Mouse (Mus musculus) cerebellum, postnatal 4 days (tissue): ENCODE measurements around the gene Coq10b.
"Not testable (repeated sequence)": the region's sequence is repeated elsewhere in the genome, so short reads cannot be mapped to it uniquely, and the experiment has no call there.

Source experiments
- DNase-seq, 2 experiments: peaks; one replicate each; pipeline ENCODE4 v3.0.0; 2022; ENCODE audit warnings: low spot score in 2 of 2, mixed read lengths in 1 of 2

The Coq10b gene

DNA sequence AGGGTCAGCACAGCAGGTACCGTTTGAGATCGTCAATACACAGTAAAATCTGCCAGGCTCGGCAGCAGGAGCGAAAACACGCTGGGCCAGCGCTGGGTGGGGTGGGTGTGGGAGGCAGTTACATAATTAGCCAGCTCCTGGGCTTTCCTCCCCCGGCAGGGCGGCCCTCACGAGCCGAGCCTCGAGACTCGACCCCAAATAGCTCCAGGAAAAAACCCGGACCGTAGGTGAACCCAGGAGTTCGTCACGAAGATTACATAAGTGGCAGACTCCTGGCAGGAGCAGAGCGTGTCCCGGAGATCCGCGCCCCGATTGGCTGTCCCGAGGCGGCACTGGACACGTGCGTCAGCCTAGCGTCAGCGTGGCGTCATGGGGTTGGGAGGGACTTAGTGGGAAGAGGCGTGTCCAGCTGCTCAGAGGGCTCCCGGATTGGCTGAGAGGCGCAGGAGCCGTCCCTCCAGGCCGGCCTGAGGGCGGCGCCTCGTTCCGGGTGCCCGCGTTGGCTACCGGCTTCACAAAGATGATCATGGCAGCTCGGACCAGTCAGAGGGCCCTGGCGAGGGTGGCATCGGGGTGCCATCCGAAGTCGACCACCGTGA lies at the start of gene Coq10b:
Gene Coq10b (plus strand): TSS at position 416 of the 599 bp plus-strand sequence.
- DNase-seq: peak; percentile 95 to 97

DNA sequence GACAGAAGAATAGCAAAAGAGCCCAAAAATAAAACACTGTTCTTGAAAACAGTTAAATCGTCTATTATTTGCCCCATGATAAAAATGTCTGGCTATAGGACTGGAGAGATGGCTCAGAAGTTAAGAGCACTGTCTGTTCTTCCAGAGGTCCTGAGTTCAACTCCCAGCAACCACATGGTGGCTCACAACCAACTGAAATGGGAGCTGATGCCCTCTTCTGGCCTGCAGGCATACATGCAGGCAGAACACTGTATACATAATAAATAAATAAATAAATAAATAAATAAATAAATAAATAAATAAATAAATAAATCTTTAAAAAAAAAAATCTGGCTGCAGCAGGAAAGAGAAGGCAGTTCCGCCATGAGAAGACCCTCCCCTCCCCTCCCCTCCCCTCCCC lies 44.3 kb upstream of the Coq10b start:
- DNase-seq: not testable (repeated sequence)

DNA sequence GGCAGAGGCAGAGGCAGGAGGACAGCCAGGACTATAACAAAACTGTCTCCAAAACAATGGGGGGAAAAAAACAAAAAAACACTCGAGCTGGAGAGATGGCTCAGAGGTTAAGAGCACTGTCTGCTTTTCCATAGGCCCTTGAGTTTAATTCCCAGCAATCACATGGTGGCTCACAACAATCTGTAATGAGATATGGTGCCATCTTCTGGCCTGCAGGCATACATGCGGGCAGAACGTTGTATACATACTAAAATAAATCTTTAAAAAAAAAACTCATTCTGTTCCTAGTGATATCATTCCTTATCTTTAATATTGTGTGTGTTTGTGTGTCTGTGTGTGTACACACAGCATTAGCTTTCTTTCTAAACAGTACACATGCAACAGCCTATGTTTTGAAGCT lies 40.1 kb upstream of the Coq10b start:
- no peak for DNase-seq

DNA sequence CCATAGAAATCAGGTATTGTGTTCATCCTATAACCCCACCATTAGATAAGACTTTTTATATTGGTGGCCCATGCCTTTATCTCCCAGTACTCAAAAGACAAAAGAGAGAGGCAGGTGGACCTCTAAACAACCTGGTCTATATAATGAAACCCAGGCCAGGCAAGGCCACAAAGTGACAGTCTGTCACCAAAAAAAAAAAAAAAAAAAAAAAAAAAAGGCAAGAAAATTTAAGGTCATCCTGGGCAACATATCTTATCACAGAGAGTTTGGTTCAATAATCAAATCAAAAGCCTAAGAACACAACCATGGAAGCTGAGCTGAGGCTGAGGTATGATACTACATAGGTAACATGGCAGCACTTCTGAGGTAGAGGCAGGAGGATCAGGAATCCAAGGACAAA lies 30.7 kb upstream of the Coq10b start:
- DNase-seq: no peak

DNA sequence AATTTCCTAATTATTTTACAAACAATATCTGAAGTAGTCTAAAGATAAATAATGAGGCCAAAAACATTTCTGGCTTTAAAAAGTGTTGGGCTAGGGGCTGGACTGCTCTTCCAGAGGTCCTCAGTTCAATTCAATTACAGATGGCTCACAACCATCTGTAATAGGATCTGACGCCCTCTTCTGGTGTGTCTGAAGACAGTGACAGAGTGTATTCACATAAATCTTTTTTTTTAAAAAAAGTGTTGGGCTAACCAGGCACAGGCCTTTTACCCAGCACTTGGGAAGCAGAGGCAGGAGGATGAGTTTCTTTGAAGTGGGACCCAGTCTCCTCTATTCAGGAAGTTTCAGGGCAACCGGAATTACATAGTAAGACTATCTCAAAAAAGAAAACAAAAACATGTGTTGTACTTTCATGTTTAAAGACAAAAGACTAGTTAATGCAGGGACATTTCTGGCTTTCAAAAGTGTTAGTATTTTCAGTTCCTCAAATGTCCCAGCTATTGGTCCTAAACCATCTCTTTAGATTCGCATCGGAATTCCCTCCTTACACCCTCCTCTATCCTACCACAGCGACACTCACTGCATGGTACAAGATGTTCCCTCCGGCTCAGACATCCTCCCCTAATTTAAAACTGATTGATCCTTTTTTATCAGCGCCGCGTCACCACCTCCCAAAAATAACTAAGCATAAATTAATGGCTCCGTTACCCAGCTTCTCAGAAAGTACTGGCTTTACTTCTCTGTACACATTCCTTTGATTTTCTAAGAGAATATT lies 26.7 kb upstream of the Coq10b start:
- no peak for DNase-seq

DNA sequence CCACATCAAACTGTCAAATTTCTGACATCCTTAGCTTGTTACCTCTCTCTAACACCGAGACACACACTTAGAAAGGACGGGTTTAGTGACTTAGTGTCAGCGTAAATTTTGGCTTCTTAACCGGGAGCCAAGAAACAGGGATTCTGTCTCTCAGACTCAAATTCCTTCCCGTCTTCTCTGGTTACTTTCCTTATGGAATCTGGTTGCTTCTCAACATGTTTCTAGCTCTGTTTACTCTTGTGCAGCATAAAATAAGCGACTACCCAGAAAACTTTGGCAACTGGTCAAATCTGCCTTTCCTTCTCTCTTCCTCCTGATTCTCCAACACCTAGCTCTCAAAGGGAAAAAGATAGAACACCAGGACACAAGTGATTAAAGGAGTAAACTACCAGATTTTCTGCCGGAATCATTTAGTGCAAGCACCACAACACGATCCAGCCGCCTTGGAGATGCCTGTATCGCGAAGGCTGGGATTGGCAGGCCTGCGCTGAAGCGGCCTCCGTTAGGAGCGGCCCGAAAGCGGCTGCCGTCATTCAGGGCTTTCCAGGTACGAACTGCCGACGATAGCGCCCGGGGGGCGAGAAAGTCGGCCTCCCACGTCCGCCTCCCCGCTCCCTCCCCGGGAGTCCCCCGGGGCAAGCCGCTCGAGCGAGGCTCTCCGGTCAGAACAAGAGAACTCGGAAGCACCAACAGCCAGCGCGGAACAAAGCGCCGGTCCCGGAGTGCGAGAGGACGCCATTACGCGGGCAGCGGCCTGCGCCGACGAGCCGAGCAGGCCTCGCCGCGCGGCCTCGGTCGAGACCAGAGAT lies 25.9 kb upstream of the Coq10b start:
- no peak for DNase-seq

DNA sequence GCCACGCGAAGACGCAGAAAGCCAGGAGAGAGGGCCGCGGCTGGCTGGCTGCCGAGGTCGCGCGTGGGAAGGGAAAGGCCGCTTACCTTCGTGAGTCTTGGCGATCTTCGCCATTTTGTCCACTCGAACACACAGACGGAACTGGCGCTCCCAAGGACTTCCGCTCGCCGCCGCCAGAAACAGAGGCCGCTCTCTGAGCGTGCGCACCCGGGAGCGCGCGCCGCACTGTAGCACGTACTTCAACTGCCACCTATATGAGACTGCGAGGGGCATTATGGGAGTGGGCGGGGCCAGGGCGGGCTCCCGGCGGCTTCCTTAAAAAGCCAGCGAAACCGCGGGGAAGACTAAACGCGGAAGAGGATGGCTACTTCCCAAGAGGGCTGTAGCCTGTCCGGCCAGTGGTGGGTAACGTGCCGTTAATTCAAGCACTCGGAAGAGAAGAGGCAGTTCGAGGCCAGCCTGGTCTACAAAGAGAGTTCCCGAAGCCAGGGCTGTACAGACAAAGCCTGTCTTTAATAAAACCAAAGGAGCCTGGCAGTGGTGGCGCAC lies 25.2 kb upstream of the Coq10b start, which contains the start of gene Sf3b1:
Gene Sf3b1 (minus strand): TSS at position 229 of the 549 bp plus-strand sequence.
- DNase-seq: peak; percentile 84 to 93

DNA sequence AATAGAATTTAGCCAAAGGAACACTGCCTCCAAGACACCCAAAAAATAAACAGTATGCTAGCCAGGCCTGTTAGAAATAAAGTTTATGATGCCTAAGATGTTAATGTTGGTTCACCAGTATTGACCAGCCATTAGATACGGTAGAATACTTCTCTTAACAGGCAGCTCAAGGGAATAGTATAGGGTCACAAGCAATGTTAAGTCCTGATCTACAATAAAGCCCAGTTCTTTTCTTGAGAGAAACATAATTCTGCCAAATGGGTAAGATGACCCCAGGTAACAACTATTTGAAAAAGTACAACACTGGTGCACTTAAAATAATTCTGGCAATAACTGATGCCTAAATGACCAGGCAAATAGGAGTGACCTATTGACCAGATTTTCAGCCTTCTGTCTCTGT lies 24.6 kb upstream of the Coq10b start:
- no peak for DNase-seq

DNA sequence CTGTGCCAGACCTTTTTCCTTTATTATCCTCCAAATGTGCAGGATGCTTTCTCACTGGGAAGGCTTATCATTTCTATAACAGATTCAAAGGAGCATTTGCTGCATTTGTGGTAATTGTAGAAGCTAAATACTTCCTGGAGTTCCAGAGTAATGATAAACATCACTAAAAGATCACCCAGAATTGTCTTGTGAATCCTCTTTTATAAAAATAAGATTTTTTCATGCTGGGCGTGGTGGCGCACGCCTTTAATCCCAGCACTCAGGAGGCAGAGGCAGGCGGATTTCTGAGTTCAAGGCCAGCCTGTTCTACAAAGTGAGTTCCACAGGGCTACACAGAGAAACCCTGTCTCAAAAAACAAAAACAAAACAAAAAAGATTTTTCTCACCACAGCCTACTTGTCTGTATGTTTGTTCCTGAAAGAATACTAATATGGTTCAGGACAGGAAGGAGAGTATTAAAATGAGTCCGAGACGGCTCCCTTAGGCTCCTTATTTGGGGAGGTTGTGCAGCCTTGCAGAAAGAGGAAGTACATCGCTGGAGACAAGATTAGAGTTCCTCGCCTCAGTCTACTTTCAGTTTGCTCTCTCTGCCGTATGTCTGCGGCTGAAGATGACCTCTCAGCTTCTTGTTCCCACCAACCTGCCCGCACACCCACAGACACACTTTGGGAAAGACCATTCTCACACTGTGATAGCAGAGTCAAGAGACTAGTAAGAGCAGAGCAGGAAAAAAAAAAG lies 23.9 kb upstream of the Coq10b start:
- no peak for DNase-seq

DNA sequence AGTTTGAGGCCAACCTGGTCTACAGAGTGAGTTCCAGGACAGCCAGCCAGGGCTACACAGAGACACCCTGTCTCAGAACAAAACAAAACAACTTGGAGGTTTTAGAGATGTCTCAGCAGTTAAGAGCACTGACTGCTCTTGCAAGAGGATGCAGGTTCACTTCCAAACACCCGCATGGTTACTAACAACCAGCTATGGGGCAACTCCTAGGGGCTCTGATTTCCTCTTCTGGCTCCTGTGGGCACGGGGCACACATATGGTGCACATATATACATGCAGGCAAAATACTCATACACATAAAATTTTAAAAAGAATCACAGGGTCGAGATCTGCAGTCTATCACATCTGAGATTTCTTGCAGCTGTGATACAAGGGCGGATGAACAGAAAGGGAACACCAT lies 23.1 kb upstream of the Coq10b start:
- no peak for DNase-seq

DNA sequence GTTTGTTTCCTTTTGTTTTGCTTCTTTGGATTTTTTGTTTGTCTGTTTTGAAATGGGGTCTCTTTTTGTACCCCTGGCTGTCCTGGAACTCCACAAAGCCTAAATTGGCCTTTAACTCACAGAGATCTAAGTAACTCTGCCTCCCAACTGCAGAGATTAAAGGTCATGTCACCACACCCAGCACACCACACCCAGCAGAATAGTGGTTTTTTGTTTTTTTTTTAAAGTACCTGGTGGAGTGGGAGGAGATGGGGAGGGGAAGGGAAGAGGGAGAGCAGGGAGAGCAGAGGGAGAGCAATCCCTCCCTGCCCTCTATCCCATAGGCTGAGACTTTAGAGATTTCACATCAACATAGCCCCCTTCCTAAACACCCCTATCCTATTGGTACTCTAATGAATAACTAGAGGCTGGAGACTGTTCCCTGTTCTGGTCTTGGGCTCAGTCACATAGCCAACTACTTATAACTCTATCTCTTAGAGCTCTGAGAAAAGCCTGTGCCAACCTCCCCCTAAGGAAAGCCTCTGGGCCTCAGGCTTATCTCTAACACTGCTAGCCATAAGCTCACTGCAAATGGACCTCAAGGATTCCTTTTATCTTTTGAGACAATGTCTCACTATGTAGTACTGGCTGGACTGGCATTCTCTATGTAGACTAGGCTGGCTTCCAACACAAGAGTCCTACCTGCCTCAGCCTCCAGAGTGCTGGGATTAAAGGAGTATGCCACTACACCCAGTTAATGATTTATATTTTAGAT lies 21.4 kb upstream of the Coq10b start:
- no peak for DNase-seq

DNA sequence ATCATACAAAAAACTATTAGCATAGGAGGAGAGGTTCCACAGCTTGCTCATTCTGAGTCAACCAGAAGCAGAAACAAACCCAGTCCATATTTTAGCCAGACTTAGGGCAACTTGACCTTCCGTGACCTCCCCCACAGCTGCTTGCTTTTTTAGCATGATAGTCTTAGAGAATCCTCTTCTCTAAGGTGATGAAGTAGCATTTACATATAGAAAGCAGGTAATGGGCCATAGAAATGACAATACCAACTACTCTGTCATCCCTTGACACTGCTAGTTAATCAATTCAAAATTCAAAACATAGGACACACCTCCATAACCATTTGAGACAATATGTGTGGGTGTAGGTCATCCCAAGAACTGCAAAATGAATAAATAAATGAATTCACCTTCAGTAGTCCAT lies 12.6 kb upstream of the Coq10b start:
- DNase-seq: no peak

DNA sequence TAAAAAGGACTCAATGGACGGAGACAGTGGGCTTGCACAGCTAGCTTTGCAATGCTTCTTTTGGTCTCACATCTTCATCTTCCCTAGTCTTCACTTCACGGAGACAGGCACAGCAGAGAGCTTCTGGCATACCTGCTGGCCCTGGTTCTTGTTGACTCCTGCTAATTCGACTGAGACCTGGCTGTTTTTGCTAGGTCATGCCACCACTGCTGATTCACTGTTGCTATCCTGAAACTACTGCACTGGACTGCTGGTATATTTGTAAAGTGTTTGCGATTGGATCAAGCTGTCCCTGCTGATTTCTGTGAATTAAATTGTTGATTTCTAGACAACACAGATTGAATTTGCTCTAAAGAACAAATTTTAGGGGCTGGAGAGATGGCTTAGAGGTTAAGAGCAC lies 10.9 kb upstream of the Coq10b start:
- no peak for DNase-seq

DNA sequence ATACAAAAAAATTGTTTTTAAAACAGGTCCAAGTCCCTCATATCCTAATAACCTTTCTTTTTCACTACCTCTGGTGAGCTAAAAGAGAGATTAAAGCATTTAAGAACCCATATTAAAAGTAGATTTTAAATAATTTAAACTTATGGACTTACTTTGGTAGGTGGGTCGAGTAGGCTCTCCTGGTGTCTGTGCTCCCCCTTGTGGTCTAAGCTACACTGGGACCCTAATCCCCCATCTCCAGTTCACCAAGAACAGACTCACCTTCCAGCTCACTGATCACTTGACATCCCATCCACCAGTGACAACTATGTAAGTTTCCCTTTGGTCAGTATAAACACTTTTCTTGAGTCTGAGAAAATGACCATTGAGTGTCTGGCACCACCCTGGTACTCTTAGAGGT lies 10.3 kb upstream of the Coq10b start:
- no peak for DNase-seq

DNA sequence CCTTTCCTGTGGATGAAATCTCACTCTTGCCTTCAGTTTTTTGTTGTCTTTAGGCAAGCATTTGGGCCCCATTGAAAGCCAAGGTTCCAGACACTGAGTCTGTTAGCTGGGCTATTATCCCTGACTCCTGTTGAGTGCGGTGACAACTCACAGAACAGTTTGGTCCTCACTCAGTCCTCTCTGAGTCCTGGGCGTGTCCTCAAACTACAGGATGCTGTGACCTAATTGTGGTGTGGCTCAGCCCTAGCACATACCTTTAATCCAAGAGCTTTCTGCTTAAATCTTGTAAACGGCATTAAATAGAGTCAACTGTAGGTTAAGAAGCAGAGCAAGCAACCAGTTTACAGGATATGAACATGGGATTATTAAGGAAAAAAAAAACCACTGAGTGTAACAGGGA lies 9.4 kb upstream of the Coq10b start:
- no peak for DNase-seq

DNA sequence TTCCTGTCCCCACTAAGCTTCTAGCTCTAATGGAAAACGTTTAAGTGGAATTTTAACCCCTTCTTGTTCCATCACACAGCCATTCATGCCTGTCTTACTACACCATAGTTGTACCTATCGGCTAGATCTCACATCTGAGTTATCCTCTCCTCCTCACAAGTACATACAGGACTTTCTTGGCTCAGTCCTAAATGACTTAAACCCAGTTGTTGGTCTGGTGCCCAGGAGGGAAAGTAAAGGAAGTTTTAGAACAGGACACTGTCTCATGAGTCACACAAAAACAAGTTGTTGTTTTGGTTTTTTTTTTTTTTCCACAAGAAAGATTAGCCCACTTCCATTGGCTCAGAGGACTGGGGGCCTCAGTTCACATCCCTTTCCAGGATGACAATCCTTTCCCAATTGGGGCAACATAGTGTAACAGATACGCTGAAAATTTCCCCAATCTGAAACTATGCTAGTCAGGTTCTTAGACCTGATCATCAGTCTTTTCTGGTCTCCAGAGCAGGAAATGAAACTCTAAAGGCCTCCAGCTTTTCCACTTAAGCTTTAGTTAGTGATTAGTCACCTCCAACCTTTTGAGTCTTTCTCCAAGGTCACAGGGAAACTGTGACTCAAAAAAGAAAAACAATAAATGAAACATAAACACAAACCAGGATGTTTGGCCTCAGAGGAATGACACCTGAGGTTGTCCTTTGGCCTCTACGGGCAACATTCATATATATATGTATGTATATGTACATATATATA lies 3.6 kb upstream of the Coq10b start:
- no peak for DNase-seq

DNA sequence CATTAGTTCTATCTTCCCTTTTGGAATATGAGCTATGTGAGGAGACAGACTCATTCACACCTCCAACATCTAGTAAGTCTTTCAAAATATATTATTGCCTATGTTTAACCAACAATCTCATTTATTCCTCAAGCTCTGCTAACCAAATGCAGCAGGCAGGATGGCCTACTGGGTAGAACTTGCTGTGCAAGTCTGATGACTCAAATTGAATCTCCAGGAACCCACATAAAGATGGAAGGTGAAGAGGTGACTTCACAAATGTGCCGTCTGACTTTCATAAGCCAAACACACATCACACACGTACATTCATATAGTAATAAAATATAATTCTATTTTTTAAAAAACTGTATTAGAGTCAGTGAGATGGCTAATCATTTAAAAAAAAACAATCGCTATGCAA lies 899 bp upstream of the Coq10b start:
- no peak for DNase-seq

DNA sequence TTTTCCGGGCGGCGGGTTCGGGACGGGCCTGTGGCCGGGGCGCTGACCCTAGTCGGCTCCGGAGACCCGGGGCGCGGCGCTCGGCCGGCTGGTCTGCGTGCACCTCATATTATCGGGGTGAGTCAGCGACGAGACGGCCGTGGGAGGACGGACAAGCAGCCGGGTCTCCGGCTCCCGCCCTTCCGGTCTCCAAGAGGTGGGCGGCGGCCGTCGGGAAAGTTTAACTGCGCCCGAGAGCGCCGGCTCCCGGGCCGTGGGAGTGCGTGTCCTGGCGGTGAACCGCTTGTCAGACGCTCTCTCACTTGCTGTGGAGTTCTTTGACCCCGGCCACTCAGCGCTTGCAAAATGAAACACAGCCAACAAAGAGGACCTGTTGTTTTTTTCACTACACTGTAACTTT lies 435 bp downstream of the Coq10b start:
- DNase-seq: peak in 1 of 2 experiments; percentile 22

DNA sequence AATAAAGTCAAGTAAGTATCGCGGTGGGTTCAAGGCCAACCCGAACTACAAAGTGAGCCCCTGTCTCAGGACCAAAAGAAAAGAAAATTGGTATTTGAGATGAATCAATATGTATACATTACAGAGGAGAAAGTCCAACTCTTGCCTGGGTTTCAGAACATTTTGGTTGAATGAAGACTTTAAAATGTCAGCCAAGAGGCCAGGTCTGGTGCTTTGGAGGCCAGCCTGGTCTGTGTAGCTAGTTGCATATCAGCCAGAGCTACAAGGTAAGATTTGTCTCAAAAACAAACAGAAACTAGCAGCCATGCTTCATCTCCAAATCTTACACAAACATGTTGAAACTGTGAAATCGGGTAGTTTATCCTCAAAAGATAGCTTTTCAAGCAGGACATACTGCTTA lies 1.0 kb downstream of the Coq10b start:
- DNase-seq: no peak
